Mouse (Mus musculus) brain, embryonic 14.5 days (tissue): ENCODE results near the gene Wap.

Experiments
- CTCF ChIP-seq: fragments of 200-500 bp; IDR thresholded peaks from 2 replicates; pipeline ENCODE4 v1.5.1; 2012; ENCODE audit warnings: inconsistent platforms, mild to moderate bottlenecking, moderate library complexity, borderline replicate concordance; ENCODE audit not compliant: insufficient read depth, insufficient read length; ENCODE audit errors: extremely low read depth
- POLR2A ChIP-seq: fragments of 200-500 bp; IDR thresholded peaks from 2 replicates; pipeline ENCODE4 v1.6.1; 2012; ENCODE audit warnings: mild to moderate bottlenecking, inconsistent platforms, borderline replicate concordance; ENCODE audit not compliant: poor library complexity, insufficient read depth, insufficient read length, severe bottlenecking; ENCODE audit errors: extremely low read depth

DNA sequence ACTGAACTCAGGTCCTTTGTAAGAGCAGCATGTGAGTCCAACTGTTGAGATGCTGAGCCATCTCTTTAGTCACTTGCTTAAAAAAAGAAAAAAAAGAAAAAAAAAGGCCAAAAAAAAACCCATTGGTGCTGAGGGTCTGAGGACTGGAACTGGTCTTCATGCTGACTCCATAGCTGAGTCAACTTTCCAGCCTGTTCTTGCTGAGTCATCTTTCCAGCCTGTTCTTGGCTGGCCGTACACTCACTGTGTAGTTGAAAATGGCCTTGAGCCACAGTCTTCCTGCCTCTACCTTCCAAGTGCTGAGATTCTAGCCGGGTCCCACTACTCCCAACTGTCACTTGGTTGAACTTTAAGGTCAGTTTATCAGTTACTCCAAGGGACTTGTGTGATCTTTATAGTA is 28.2 kb upstream of the Wap start:
- TF ChIP-seq CTCF (no peak), POLR2A (no peak)
